Mouse (Mus musculus): ENCODE data around the gene Rps7. TPM values are rescaled to one million over a fixed set of nuclear protein-coding genes. Genes with fewer than 3 reads are reported as not detected.

Rps7 gene
- polyA plus RNA-seq, 1 experiment from 2014 or later: 599 TPM

DNA sequence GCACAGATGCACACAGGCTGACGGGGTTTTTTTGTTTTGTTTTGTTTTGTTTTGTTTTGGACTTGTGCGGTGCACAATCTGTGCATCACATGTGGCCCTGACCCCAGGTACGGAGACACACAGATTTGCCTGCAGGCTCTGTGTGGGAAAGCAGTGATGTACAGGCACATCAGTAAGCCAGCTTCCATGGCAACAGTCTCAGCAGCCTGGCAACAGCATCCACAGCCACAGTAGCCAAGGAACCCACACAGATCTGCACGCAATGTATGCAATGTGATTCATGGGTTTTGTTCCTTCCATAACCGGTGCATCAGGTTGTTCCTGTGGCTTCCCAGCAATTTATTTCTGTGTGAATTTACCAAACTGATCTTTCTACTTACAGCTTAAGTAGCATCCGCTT is 47.8 kb downstream of the Rps7 start:
- WGBS (ENCODE audit: insufficient replicate concordance): 72% methylated on average over 6 of the region's 6 CpGs
- H3K27me3 ChIP-seq (ENCODE audit: control insufficient read depth, insufficient read depth, low read length): peaks cover 7% of the 10 kb centered on the region

GRCm38 (mm10) chr12:28584036-28584435 is 51.7 kb downstream of the Rps7 start:
- WGBS (ENCODE audit: insufficient replicate concordance): 57% methylated on average over 3 of the region's 3 CpGs
- Histone ChIP-seq H3K27me3 (ENCODE audit: control insufficient read depth, insufficient read depth, low read length) (peaks cover 5% of the 10 kb centered on the region), H3K9ac (ENCODE audit: low read depth, low read length) (no peak overlapping the region), H3K4me1 (ENCODE audit: control insufficient read depth, insufficient read depth, low read length) (no peaks in the 10 kb centered on the region), H3K9me3 (replicated peaks; ENCODE audit: control insufficient read depth, low read length) (no peaks in the 10 kb centered on the region), H3K4me2 (no peak overlapping the region), H3K36me3 (ENCODE audit: control insufficient read depth, insufficient read depth, low read length) (no peaks in the 10 kb centered on the region), H3K27ac (ENCODE audit: low read depth, low read length) (no peak overlapping the region), H3K4me3 (ENCODE audit: low read depth, low read length) (no peak overlapping the region)
- ATAC-seq (replicated peaks; ENCODE audit: insufficient number of reproducible peaks, low FRiP score, low TSS enrichment): no peak

More for the DNA sequence above, 47.8 kb downstream of the Rps7 start:
- Histone ChIP-seq H3K9ac (ENCODE audit: low read depth, low read length) (no peak overlapping the region), H3K4me2 (no peak overlapping the region), H3K27ac (ENCODE audit: low read depth, low read length) (no peak overlapping the region), H3K9me3 (replicated peaks; ENCODE audit: control insufficient read depth, low read length) (no peaks in the 10 kb centered on the region), H3K4me1 (ENCODE audit: control insufficient read depth, insufficient read depth, low read length) (peaks cover 5% of the 10 kb centered on the region; the same call in 1 of the 2 replicates), H3K4me3 (ENCODE audit: low read depth, low read length) (no peak overlapping the region), H3K36me3 (ENCODE audit: control insufficient read depth, insufficient read depth, low read length) (no peaks in the 10 kb centered on the region)
- no peak for ATAC-seq (replicated peaks; ENCODE audit: insufficient number of reproducible peaks, low FRiP score, low TSS enrichment)

- H3K27ac ChIP-seq (ENCODE audit: low read depth, low read length): no peak within 1 kb of the TSS
- no peak within 1 kb of the TSS for H3K4me3 ChIP-seq (ENCODE audit: low read depth, low read length)
- WGBS (ENCODE audit: insufficient replicate concordance): 76% methylated on average over 8 of the region's 8 CpGs
- no peak within 1 kb of the TSS for H3K4me2 ChIP-seq
- no peaks in the 10 kb centered on the region for H3K4me1 ChIP-seq (ENCODE audit: control insufficient read depth, insufficient read depth, low read length)
- H3K27me3 ChIP-seq (ENCODE audit: control insufficient read depth, insufficient read depth, low read length): no peaks in the 10 kb centered on the region
- no peaks in the 10 kb centered on the region for H3K36me3 ChIP-seq (ENCODE audit: control insufficient read depth, insufficient read depth, low read length)
- H3K9me3 ChIP-seq (replicated peaks; ENCODE audit: control insufficient read depth, low read length): no peaks in the 10 kb centered on the region
- H3K9ac ChIP-seq (ENCODE audit: low read depth, low read length): no peak within 1 kb of the TSS
- no peak for ATAC-seq (replicated peaks; ENCODE audit: insufficient number of reproducible peaks, low FRiP score, low TSS enrichment)
Measured at GRCm38 (mm10) chr12:28582423-28582822, 53.3 kb downstream of the Rps7 start, which contains the start of gene Allc. Gene Allc, minus strand, starts transcription at chr12:28582523.

Small RNA genes lying within 50 kb of the gene (microRNA-seq; reads per million reads assigned to microRNA genes)
- not detected for gene Mir6937 (ENCODE audit: borderline number of aligned reads)

Other genes starting within 250 kb of the Rps7 start
- 0.20 and 0.21 TPM in 2 replicates for gene Dcdc2c, start 83.6 kb downstream of the Rps7 start, polyA plus RNA-seq (2014; fragmentation: Nextera tagmentation; extraction: Ambion mirVana)
- not detected in 2 replicates for gene Allc, start 53.4 kb downstream of the Rps7 start, polyA plus RNA-seq (2014; fragmentation: Nextera tagmentation; extraction: Ambion mirVana)
- 8.4 and 9.2 TPM in 2 replicates for gene Colec11, start 12.6 kb downstream of the Rps7 start, polyA plus RNA-seq (2014; fragmentation: Nextera tagmentation; extraction: Ambion mirVana)
- 18.1 and 20.2 TPM in 2 replicates for gene Rnaseh1, start 13.6 kb upstream of the Rps7 start, polyA plus RNA-seq (2014; fragmentation: Nextera tagmentation; extraction: Ambion mirVana)
- gene Adi1, start 39.3 kb upstream of the Rps7 start, polyA plus RNA-seq (2014; fragmentation: Nextera tagmentation; extraction: Ambion mirVana): 44.7 and 46.2 TPM in 2 replicates
- gene Trappc12, start 114.5 kb upstream of the Rps7 start, polyA plus RNA-seq (2014; fragmentation: Nextera tagmentation; extraction: Ambion mirVana): 32.9 and 33.3 TPM in 2 replicates
- 26.0 and 27.5 TPM in 2 replicates for gene Eipr1, start 115.8 kb upstream of the Rps7 start, polyA plus RNA-seq (2014; fragmentation: Nextera tagmentation; extraction: Ambion mirVana)